Mouse (Mus musculus): ENCODE data around the gene Tmem151b. TPM values are rescaled to one million over a fixed set of nuclear protein-coding genes. Genes with fewer than 3 reads are reported as not detected.

The Tmem151b gene
- polyA plus RNA-seq, 1 experiment from 2014 or later: 2.3 TPM

- WGBS: 48% methylated on average over 15 of the region's 15 CpGs
Measured at GRCm38 (mm10) chr17:45515204-45515726, 34.2 kb downstream of the Tmem151b start.

DNA sequence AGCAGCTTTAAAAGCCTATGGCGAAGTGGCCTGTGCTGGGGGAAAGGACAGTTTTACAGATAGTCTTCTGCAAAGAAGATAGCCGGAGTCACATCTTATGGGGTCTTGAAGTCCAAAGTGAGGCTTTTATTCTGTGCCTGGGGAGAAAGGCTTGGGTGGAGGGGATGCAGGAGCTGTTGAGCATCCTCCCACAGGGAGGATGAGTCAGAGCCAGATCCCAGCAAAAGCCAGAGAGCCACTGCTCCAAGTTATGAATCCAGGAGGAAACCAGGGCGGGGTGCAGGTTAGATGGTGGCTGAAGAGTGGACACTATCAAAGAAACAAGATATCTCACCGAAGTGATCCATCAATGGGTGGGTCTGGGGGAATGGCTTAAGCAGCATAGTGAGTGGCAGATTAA, 37.7 kb downstream of the Tmem151b start:
- 94% methylated on average over 4 of the region's 4 CpGs for WGBS
- no peaks in the 10 kb centered on the region for H3K27me3 ChIP-seq (replicated peaks)
- H3K9ac ChIP-seq: no peak overlapping the region
- no peaks in the 10 kb centered on the region for H3K9me3 ChIP-seq
- H3K27ac ChIP-seq: no peak overlapping the region
- peaks cover 5% of the 10 kb centered on the region; the same call in 1 of the 2 replicates for H3K36me3 ChIP-seq
- no peak overlapping the region for H3K4me2 ChIP-seq
- ATAC-seq (ENCODE audit: insufficient read depth, low FRiP score, low read depth): no peak
- H3K4me3 ChIP-seq (replicated peaks): no peak overlapping the region
- H3K4me1 ChIP-seq: peaks cover 4% of the 10 kb centered on the region

More at GRCm38 (mm10) chr17:45515204-45515726, 34.2 kb downstream of the Tmem151b start:
- Histone ChIP-seq H3K27ac (no peak overlapping the region), H3K9me3 (no peaks in the 10 kb centered on the region), H3K36me3 (no peaks in the 10 kb centered on the region; the same call in 1 of the 2 replicates), H3K4me2 (no peak overlapping the region), H3K9ac (no peak overlapping the region), H3K4me3 (replicated peaks) (no peak overlapping the region), H3K4me1 (no peaks in the 10 kb centered on the region), H3K27me3 (replicated peaks) (no peaks in the 10 kb centered on the region)
- no peak; the same call in 1 of the 2 replicates for ATAC-seq (ENCODE audit: insufficient read depth, low FRiP score, low read depth)

DNA sequence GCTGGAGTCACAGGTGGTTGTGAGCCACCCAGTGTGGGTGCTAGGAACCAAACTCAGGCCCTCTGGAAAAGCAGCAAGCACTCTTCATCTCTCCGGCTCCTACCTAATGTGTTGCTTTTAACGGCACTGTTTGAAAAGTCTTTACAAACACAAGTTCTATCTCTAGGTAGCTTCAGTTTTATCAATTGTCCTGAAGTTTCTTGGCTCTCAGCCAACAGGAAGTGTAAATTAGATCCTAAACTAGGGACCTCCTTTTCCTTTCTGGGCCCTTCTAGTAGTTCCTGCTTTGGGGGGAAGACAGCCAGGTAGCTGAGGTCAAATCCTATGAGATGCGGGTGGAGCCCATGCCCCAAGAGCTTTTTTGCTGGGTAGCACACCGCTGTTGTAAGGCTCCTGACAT, 38.6 kb downstream of the Tmem151b start:
- H3K4me3 ChIP-seq (replicated peaks): no peak overlapping the region

DNA sequence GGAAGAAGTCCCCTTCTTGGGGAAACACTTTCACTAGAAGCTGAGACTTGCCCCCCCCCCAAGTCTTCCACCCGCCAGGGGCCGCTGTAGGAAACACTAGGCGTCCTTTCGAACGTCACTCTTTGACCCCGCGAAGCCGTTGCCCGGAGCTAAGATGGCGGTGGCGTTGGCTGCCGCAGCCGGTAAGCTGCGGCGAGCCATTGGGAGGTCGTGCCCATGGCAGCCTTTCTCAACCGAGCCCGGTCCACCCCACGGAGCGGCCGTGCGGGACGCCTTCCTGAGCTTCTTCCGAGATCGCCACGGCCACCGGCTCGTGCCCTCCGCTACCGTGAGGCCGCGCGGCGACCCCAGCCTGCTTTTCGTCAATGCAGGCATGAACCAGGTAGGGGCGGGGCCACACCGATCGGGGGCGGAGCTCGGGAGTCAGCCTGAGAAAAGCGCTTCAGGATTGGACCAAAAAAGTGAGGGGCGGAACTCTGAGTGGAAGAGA, 42.7 kb downstream of the Tmem151b start, which contains the start of gene Aars2:
Gene Aars2, plus strand, starts transcription at position 142 of the 490 bp plus-strand sequence.
- Histone ChIP-seq H3K36me3 (peaks cover 5% of the 10 kb centered on the region; the same call in 1 of the 2 replicates), H3K27me3 (replicated peaks) (no peaks in the 10 kb centered on the region), H3K9ac (peak within 1 kb of the TSS; percentile 78; the same call in 1 of the 2 replicates), H3K27ac (peak within 1 kb of the TSS; percentile 84), H3K9me3 (no peaks in the 10 kb centered on the region), H3K4me2 (peak within 1 kb of the TSS; percentile 48), H3K4me3 (replicated peaks) (peak within 1 kb of the TSS; percentile 93), H3K4me1 (peaks cover 4% of the 10 kb centered on the region)
- under 1% methylated on average over 42 of the region's 42 CpGs for WGBS
- ATAC-seq (ENCODE audit: insufficient read depth, low FRiP score, low read depth): peak; percentile 90

More for the DNA sequence above, 38.6 kb downstream of the Tmem151b start:
- Histone ChIP-seq H3K27me3 (replicated peaks) (no peaks in the 10 kb centered on the region), H3K27ac (no peak overlapping the region), H3K4me2 (no peak overlapping the region), H3K9ac (no peak overlapping the region), H3K9me3 (no peaks in the 10 kb centered on the region), H3K36me3 (peaks cover 5% of the 10 kb centered on the region; the same call in 1 of the 2 replicates), H3K4me1 (peaks cover 4% of the 10 kb centered on the region)
- WGBS: 89% methylated on average over 4 of the region's 4 CpGs
- no peak for ATAC-seq (ENCODE audit: insufficient read depth, low FRiP score, low read depth)

GRCm38 (mm10) chr17:45505941-45506465, 43.5 kb downstream of the Tmem151b start:
- no peak overlapping the region for H3K4me3 ChIP-seq (replicated peaks)
- H3K9me3 ChIP-seq: no peaks in the 10 kb centered on the region
- peaks cover 4% of the 10 kb centered on the region for H3K4me1 ChIP-seq
- H3K27ac ChIP-seq: no peak overlapping the region
- no peak overlapping the region for H3K9ac ChIP-seq
- ATAC-seq (ENCODE audit: insufficient read depth, low FRiP score, low read depth): no peak
- H3K27me3 ChIP-seq (replicated peaks): no peaks in the 10 kb centered on the region
- peak overlapping the region; percentile 12; the same call in 1 of the 2 replicates for H3K4me2 ChIP-seq
- 72% methylated on average over 6 of the region's 6 CpGs for WGBS
- peaks cover 5% of the 10 kb centered on the region; the same call in 1 of the 2 replicates for H3K36me3 ChIP-seq

- H3K4me2 ChIP-seq: no peak overlapping the region
- WGBS: 45% methylated on average over 5 of the region's 5 CpGs
- peaks cover 4% of the 10 kb centered on the region for H3K4me1 ChIP-seq
- 0 out of 2 replicates have a peak overlapping the region, but pooled peaks have one; percentile 11 for H3K27ac ChIP-seq
- no peaks in the 10 kb centered on the region for H3K27me3 ChIP-seq (replicated peaks)
- no peak overlapping the region for H3K9ac ChIP-seq
- H3K4me3 ChIP-seq (replicated peaks): no peak overlapping the region
- 0 out of 2 replicates have a peak, but pooled peaks cover 1% of the 10 kb centered on the region for H3K36me3 ChIP-seq
- H3K9me3 ChIP-seq: no peaks in the 10 kb centered on the region
- no peak for ATAC-seq (ENCODE audit: insufficient read depth, low FRiP score, low read depth)
Measured at GRCm38 (mm10) chr17:45503301-45503973, 46.0 kb downstream of the Tmem151b start.

DNA sequence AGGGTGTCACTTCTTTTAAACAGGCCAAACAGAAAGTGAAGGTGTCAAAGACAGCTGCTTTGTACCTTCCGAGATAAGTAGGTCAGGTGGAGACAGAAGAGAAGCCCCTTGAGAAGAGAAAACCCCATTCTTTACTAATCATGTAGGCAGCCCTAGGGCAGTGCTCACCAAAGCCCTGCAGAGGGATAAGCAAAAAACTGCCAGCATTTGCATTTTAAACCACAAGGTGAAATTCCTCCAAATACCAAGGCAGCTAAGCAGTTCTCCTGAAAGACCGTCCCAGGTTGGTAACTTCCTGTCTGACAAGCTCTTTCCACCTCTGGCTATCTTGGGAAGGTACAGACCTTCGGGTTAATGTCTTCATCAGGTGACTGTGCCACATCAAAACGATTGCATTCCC, 47.2 kb downstream of the Tmem151b start:
- Histone ChIP-seq H3K4me1 (peaks cover under 1% of the 10 kb centered on the region), H3K36me3 (no peaks in the 10 kb centered on the region), H3K9ac (no peak overlapping the region), H3K27ac (no peak overlapping the region), H3K9me3 (no peaks in the 10 kb centered on the region), H3K4me2 (no peak overlapping the region), H3K27me3 (replicated peaks) (no peaks in the 10 kb centered on the region), H3K4me3 (replicated peaks) (no peak overlapping the region)
- ATAC-seq (ENCODE audit: insufficient read depth, low FRiP score, low read depth): no peak
- 45% methylated on average over 4 of the region's 4 CpGs for WGBS

DNA sequence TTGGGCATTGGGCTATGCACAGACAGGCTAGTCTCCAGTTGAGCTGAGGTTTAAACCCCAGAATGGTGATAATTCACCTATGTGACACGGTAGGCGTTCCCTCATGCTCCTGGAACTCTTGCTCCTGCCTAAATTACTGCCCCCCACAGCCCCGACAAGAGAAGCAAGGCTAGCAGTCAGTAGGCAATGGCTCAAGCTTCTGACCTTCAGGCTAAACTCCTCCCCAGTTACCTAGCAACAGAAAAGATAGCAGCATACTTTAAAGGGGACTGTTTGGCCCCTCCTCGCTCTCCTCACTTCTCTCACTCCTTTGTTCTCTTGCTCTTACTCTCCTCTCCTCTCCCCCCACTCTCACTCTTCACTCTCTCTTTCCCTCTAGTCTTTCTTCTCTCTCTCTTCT, 48.5 kb downstream of the Tmem151b start:
- Histone ChIP-seq H3K4me3 (replicated peaks) (no peak overlapping the region), H3K9ac (no peak overlapping the region), H3K27me3 (replicated peaks) (no peaks in the 10 kb centered on the region), H3K36me3 (no peaks in the 10 kb centered on the region), H3K9me3 (no peaks in the 10 kb centered on the region), H3K4me1 (no peaks in the 10 kb centered on the region), H3K27ac (no peak overlapping the region), H3K4me2 (no peak overlapping the region)
- ATAC-seq (ENCODE audit: insufficient read depth, low FRiP score, low read depth): no peak
- 28% methylated on average over 4 of the region's 4 CpGs for WGBS

DNA sequence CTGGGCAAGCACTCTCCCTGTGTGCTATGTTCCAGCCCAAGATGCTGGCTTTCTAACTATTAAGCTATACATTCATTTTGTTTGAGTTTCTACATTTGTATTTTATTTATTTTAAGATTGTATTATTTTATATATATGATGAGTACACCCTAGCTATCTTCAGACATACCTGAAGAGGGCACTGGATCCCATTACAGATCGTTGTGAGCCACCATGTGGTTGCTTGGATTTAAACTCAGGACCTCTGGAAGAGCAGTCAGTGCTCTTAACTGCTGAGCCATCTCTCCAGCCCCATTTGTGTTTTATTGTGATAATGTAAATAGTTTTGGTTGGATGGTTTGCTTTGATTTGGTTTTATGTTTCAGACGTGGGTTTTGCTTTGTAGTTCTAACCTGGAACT, 50.0 kb downstream of the Tmem151b start:
- WGBS: 40% methylated on average over 2 of the region's 2 CpGs
- H3K4me1 ChIP-seq: 0 out of 2 replicates have a peak, but pooled peaks cover 3% of the 10 kb centered on the region
- no peak overlapping the region for H3K9ac ChIP-seq
- no peaks in the 10 kb centered on the region for H3K36me3 ChIP-seq
- H3K9me3 ChIP-seq: no peaks in the 10 kb centered on the region
- no peak overlapping the region for H3K4me3 ChIP-seq (replicated peaks)
- H3K27me3 ChIP-seq (replicated peaks): no peaks in the 10 kb centered on the region
- no peak overlapping the region for H3K27ac ChIP-seq
- no peak for ATAC-seq (ENCODE audit: insufficient read depth, low FRiP score, low read depth)
- H3K4me2 ChIP-seq: no peak overlapping the region

DNA sequence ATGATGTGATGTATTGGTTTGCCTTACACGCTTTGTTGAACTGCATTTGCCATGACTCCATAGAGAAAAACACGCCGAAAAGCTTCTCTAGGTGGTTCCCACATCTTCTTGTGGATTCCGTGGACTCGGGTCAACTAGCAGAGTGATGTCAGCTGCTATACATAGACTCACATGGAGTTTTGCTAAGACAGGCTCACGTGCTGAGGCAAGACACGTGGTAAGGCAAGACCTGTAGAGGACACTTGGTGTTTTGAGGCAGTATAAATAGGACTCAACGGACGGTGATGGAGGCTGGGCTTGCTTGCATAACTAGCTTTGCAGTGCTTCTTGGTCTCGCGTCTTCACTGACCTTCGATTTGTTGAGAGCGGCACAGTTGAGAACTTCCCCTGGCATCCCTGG, 51.1 kb downstream of the Tmem151b start:
- 83% methylated on average over 13 of the region's 13 CpGs for WGBS
- no peaks in the 10 kb centered on the region for H3K36me3 ChIP-seq
- ATAC-seq (ENCODE audit: insufficient read depth, low FRiP score, low read depth): no peak
- no peak overlapping the region for H3K27ac ChIP-seq
- 0 out of 2 replicates have a peak, but pooled peaks cover 3% of the 10 kb centered on the region for H3K4me1 ChIP-seq
- no peak overlapping the region for H3K4me2 ChIP-seq
- H3K27me3 ChIP-seq (replicated peaks): no peaks in the 10 kb centered on the region
- no peak overlapping the region for H3K4me3 ChIP-seq (replicated peaks)
- no peak overlapping the region for H3K9ac ChIP-seq
- no peaks in the 10 kb centered on the region for H3K9me3 ChIP-seq

DNA sequence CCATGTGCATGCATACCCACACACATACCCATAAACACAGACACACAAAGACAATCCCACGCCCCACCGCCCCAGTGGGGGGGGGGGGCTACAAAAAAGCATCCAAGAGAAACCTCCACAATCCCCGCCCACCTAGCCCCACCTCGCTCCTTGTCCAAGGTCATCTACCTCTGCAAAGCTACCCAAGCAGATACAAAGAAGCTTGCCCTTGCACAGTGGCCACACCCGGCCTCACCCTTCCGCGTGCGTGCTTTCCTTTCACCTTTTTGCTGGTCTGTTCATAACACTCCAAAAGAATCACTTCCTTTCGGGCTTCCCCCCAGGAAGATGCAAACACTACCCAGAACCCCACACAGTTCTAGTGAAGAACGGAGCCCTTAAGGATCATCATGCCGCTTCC, 54.1 kb downstream of the Tmem151b start:
- no peak overlapping the region for H3K9ac ChIP-seq
- no peaks in the 10 kb centered on the region for H3K9me3 ChIP-seq
- 69% methylated on average over 11 of the region's 11 CpGs for whole genome bisulfite sequencing
- H3K36me3 ChIP-seq: no peaks in the 10 kb centered on the region
- ATAC-seq (ENCODE audit: insufficient read depth, low FRiP score, low read depth): no peak; the same call in 1 of the 2 replicates
- H3K27ac ChIP-seq: no peak overlapping the region
- H3K27me3 ChIP-seq (replicated peaks): no peaks in the 10 kb centered on the region
- 0 out of 2 replicates have a peak, but pooled peaks cover 3% of the 10 kb centered on the region for H3K4me1 ChIP-seq
- no peak overlapping the region for H3K4me3 ChIP-seq (replicated peaks)
- H3K4me2 ChIP-seq: no peak overlapping the region

Data from stomach, embryonic 15.5 days (tissue).